Mouse (Mus musculus) bone marrow macrophage, adult 2 months (primary cell): ENCODE measurements around the gene Selenos. TPM values are rescaled to one million over a fixed set of nuclear protein-coding genes. Genes with fewer than 3 reads are reported as not detected.

Source experiments
- H3K27ac ChIP-seq: 2 replicates; pipeline ENCODE4 v1.5.1; 2012; ENCODE audit warnings: low read depth, low read length; ENCODE audit not compliant: insufficient read depth
- H3K4me1 ChIP-seq: 2 replicates; pipeline ENCODE4 v1.6.1; 2012; ENCODE audit warnings: low read length; ENCODE audit not compliant: control insufficient read depth, insufficient read depth
- H3K4me3 ChIP-seq: 2 replicates; pipeline ENCODE4 v1.5.1; 2012; ENCODE audit warnings: mild to moderate bottlenecking, low read length, moderate library complexity; ENCODE audit not compliant: insufficient read depth
- CTCF ChIP-seq: IDR thresholded peaks from 2 replicates; pipeline ENCODE4 v1.5.1; 2012; ENCODE audit warnings: low read depth, mild to moderate bottlenecking, low read length, moderate library complexity
- POLR2A ChIP-seq: IDR thresholded peaks from 2 replicates; pipeline ENCODE4 v1.6.1; 2012; ENCODE audit warnings: mild to moderate bottlenecking, low read depth, low read length, borderline replicate concordance
- polyA plus RNA-seq: library from polyadenylated mRNA; stranded (reverse); fragments of >200 nt; gene quantifications from 2 replicates; pipeline ENCODE4 v1.2.4, GENCODE M21; 2012; ENCODE audit not compliant: missing spikeins, insufficient read depth, insufficient read length

The Selenos gene
- polyA plus RNA-seq, 1 experiment = 75.3 TPM

DNA sequence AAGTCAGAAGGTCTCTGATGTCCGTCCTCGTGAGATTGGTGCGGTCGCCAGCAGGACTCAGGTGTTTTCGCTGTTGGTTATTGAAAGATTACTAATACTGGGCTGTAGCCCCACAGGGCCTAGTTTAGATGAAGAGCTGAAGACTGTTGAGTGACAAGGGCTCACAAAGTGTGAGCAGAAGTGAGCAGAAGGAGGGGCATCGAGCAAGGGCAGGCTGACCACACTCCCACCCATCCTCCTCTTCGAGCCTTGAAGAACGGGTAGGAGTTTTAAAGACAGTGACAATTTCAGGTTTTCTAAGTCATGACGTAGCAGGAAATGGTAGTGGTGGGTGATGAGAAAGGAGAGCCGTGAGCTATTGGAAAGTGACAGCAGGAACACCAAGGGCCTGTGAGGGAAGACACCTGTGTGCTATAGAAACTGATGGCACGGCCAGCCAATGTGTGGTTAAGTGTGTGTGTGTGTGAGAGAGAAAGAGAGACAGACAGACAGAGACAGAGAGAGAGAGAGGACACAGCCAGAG, 36.4 kb downstream of the Selenos start:
- TF ChIP-seq POLR2A = no peak
- no peak for TF ChIP-seq CTCF
- Histone ChIP-seq H3K27ac (no peak overlapping the region), H3K4me3 (no peak overlapping the region), H3K4me1 (peaks cover 33% of the 10 kb centered on the region)

DNA sequence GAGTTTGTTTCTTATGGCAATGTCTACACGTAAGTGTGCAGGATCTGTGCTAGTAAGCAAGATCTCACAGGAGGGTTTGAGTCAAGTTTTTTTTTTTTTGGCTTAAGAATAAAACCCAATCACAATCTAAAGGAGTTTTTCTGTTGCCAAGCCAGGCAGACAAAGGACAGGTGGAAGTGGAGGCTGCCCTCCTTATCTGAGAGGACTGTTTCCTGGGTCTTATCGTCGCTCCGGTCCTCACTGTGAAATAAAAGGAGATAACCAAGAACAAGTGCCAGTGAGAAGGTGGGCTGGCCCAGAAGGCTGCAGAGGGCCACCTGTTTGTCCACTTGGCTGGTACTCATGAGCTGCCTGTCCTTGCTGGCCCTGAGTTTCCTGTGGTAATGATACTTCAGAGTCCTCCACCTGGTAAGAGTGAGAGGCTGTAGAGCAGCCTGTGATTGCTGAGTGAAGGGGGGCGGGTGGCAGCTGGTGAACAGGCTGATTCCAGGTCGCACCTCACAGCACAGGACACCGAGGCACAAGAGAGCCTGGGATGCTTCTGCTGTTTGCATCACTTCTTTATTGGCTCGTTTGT, 37.5 kb downstream of the Selenos start:
- H3K4me1 ChIP-seq = peaks cover 40% of the 10 kb centered on the region
- no peak overlapping the region for H3K27ac ChIP-seq
- TF ChIP-seq CTCF = no peak
- no peak for TF ChIP-seq POLR2A
- no peak overlapping the region for H3K4me3 ChIP-seq

DNA sequence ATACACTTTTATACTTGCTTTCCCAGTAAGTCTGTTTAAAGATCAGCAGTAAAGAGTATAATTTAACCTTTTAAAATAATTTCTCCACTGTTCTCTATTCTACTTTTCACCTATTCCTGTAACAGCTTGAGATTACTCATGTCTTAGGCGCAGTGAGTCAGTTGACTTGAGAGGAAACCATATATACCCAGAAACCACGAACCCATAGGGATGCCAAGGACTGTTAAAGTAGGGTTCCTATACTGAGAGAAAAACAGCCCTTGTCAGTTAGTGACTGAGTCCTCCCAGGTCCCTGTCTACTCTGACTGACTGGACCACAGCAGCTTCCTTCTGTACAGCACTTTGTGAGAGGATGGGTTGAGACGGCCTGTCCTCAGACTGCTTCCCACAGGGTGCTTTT, 38.6 kb downstream of the Selenos start:
- H3K27ac ChIP-seq = no peak overlapping the region
- no peak overlapping the region for H3K4me3 ChIP-seq
- no peak for TF ChIP-seq CTCF
- TF ChIP-seq POLR2A = no peak
- H3K4me1 ChIP-seq = peaks cover 43% of the 10 kb centered on the region

DNA sequence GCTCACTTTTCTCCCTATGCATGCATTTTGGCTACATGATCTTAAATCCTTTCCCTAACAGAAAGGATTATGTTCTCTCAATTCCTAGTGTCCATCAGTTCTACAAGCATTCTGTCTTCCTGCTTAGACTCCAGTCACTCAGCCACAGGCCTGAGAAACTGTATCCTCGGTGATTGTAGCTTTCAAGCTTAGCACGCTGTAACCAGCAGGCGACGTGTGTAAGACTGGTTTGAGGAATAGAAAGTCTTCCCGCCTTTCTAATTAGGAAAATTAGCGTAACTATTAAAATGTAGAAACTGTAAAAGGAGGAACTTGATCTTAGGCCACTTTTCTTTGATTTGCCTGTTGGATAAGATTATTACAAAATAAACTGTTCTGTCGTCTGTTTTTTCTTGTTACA, 39.3 kb downstream of the Selenos start:
- H3K27ac ChIP-seq = peak overlapping the region; percentile 17; the same call in 1 of the 2 replicates
- H3K4me1 ChIP-seq = peaks cover 37% of the 10 kb centered on the region
- no peak overlapping the region for H3K4me3 ChIP-seq
- TF ChIP-seq POLR2A (no peak), CTCF (no peak)

DNA sequence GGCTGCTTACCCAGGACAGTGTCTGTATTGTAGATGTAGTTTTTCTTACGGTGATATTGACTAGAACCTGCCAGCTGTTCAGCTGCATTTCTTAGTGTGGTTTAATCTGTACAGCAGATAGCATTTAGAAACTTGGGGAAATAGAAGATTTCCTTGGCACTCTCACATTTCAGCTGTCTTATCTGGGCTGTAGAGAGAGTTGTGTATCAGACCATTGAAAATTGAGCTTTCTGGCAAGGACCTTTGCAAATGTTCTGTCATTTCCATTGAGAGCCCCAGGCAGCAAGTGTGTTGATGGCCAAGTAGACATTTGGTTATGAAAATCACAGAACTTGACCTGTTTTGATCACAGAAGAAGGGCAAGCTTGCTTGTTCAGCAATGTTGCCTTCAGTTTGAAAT, 40.7 kb downstream of the Selenos start:
- Histone ChIP-seq H3K4me1 (peaks cover 44% of the 10 kb centered on the region), H3K27ac (no peak overlapping the region), H3K4me3 (no peak overlapping the region)
- TF ChIP-seq POLR2A (no peak), CTCF (no peak)

DNA sequence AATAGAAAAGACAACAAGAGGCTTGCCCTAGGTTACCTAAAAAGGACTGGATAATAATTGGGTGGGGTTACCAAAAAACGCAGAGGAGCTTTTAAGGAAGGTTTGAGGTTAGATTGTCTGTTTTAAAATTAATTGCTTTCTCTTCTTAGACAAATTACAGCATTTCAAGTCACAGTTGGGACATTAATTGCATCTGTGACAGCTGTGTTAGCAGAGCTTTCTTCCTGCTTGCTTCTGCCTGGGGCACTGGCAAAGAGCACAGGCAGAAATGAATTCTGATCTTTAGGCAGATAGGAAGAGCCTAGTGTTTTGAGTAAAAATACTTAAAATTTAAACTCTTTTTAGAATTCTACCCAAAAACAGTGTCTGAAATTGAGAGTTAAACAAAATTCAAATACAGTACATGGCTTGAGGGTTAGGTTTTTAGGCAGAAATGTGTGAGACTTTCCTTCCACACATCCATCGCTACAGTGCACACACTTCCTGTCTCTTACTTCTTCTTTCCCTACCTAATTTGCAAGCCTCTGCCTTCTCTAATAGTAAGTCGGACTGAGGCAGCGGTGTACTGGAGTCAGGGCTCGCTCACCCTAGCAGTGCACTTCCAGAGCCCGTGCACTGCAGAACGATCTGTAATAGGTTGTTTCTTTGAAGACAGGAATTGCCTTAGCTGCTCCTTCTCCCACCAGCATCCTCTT, 41.4 kb downstream of the Selenos start:
- peak overlapping the region; percentile 38 for H3K27ac ChIP-seq
- peak overlapping the region; percentile 40 for H3K4me3 ChIP-seq
- TF ChIP-seq POLR2A = no peak
- TF ChIP-seq CTCF = no peak
- H3K4me1 ChIP-seq = peaks cover 47% of the 10 kb centered on the region

- no peak for TF ChIP-seq POLR2A
- no peak for TF ChIP-seq CTCF
- Histone ChIP-seq H3K4me1 (peaks cover 40% of the 10 kb centered on the region), H3K27ac (no peak overlapping the region; the same call in 1 of the 2 replicates), H3K4me3 (no peak overlapping the region)
Observed at GRCm38 (mm10) chr7:66124551-66124968, 45.1 kb downstream of the Selenos start.

GRCm38 (mm10) chr7:66125368-66125767, 45.9 kb downstream of the Selenos start:
- Histone ChIP-seq H3K27ac (peak overlapping the region; percentile 61), H3K4me1 (peaks cover 32% of the 10 kb centered on the region), H3K4me3 (peak overlapping the region; percentile 42)
- TF ChIP-seq CTCF (no peak), POLR2A (no peak)

- H3K27ac ChIP-seq = no peak overlapping the region
- no peak for TF ChIP-seq POLR2A
- no peak for TF ChIP-seq CTCF
- H3K4me3 ChIP-seq = no peak overlapping the region
- peaks cover 18% of the 10 kb centered on the region for H3K4me1 ChIP-seq
Observed at GRCm38 (mm10) chr7:66127951-66128645, 48.6 kb downstream of the Selenos start.

GRCm38 (mm10) chr7:66128857-66129256, 49.4 kb downstream of the Selenos start:
- Histone ChIP-seq H3K4me1 (peaks cover 18% of the 10 kb centered on the region), H3K27ac (no peak overlapping the region), H3K4me3 (no peak overlapping the region)
- no peak for TF ChIP-seq POLR2A
- no peak for TF ChIP-seq CTCF
